Mouse (Mus musculus) layer of hippocampus, adult 2 months (tissue): ENCODE data around the gene Fcrlb. TPM values are rescaled to one million over a fixed set of nuclear protein-coding genes. Genes with fewer than 3 reads are reported as not detected.

Experiments
- DNase-seq, 2 experiments: peaks; one replicate each; pipeline ENCODE4 v3.0.0; 2022; ENCODE audit warnings: low spot score in 2 of 2
- H3K27ac ChIP-seq: fragments of 200-600 bp; 2 replicates; pipeline ENCODE4 v1.8.1; 2022
- H3K4me3 ChIP-seq: fragments of 200-600 bp; 2 replicates; pipeline ENCODE4 v1.8.1; 2022; ENCODE audit warnings: mild to moderate bottlenecking
- CTCF ChIP-seq: fragments of 200-600 bp; conservative IDR thresholded peaks from 2 replicates; pipeline ENCODE4 v1.8.1; 2022; ENCODE audit warnings: antibody characterized with exemption, mild to moderate bottlenecking, moderate library complexity
- total RNA-seq, 2 experiments: library from RNA; stranded (reverse); gene quantifications; 2 replicates each; pipeline ENCODE4 v1.2.3; 2021

The Fcrlb gene
- total RNA-seq, 2 experiments from 2014 or later: 0.28 to 0.47 TPM

DNA sequence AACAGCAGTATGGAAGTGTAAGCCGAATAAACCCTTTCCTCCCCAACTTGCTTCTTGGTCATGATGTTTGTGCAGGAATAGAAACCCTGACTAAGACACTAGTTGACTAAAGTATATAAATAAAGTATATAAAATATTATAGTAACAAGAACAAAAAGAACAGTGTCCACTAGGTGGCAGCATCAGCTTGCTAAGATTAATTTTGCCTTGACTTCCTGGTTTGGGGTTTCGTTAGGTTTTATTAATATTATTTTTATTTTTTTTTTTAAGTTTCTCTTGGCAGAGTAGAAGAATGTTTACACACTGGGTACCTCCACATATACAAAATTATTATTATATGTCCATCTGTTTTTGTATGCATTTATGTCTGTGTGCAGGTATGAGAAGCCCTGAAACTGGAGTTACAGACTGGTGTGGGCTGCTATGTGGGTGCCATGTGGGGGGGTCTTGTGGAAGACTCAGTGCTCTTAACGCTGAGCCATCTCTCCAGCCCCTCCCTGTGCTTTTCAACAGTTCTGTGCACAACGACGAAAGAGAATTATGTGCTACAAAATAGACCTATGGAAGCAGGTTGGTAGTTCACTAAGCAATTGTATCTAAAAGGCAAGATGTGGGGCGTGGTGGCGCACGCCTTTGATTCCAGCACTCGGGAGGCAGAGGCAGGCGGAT, 11.8 kb downstream of the Fcrlb start:
- H3K27ac ChIP-seq: no peak overlapping the region
- peak; percentile 55 to 65 for DNase-seq
- H3K4me3 ChIP-seq: no peak overlapping the region; the same call in 1 of the 2 replicates
- TF ChIP-seq CTCF: peak; percentile 80

GRCm38 (mm10) chr1:170898413-170899075, 14.2 kb downstream of the Fcrlb start:
- DNase-seq: no peak
- Histone ChIP-seq H3K4me3 (no peak overlapping the region), H3K27ac (no peak overlapping the region; the same call in 1 of the 2 replicates)
- TF ChIP-seq CTCF: no peak

GRCm38 (mm10) chr1:170896651-170897281, 16.0 kb downstream of the Fcrlb start:
- no peak for DNase-seq
- no peak overlapping the region; the same call in 1 of the 2 replicates for H3K27ac ChIP-seq
- no peak overlapping the region for H3K4me3 ChIP-seq
- no peak for TF ChIP-seq CTCF

- H3K4me3 ChIP-seq: no peak overlapping the region
- DNase-seq: peak; percentile 17 to 33
- TF ChIP-seq CTCF: peak; percentile 89
Observed at GRCm38 (mm10) chr1:170894603-170895602, 17.8 kb downstream of the Fcrlb start.

GRCm38 (mm10) chr1:170892279-170892678, 20.5 kb downstream of the Fcrlb start:
- Histone ChIP-seq H3K27ac (no peak overlapping the region), H3K4me3 (no peak overlapping the region)
- TF ChIP-seq CTCF: no peak
- DNase-seq: no peak

More at GRCm38 (mm10) chr1:170894603-170895602, 17.8 kb downstream of the Fcrlb start:
- H3K27ac ChIP-seq: no peak overlapping the region

GRCm38 (mm10) chr1:170891646-170892045, 21.1 kb downstream of the Fcrlb start:
- Histone ChIP-seq H3K4me3 (no peak overlapping the region), H3K27ac (no peak overlapping the region)
- no peak for TF ChIP-seq CTCF
- no peak for DNase-seq

DNA sequence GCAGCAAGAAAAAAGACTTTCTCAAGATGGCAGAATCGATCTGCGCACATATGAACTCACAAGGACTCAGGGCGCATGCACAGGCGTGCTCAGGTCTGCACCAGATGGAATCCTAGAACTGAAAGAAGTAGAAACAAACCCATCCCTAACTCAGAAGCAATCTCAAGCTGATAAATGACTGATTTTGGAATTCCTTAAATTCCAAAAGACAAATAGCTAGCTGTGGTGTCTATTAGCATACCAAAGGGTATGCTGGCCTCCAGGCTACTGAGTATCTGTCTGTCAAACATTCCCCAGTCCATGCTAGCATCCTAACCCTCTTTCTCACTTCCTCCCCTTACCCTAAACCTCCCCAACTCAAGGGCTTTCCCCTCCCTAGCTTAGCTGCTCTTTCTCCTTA, 23.4 kb downstream of the Fcrlb start:
- TF ChIP-seq CTCF: no peak
- H3K4me3 ChIP-seq: no peak overlapping the region
- H3K27ac ChIP-seq: no peak overlapping the region
- DNase-seq: no peak

DNA sequence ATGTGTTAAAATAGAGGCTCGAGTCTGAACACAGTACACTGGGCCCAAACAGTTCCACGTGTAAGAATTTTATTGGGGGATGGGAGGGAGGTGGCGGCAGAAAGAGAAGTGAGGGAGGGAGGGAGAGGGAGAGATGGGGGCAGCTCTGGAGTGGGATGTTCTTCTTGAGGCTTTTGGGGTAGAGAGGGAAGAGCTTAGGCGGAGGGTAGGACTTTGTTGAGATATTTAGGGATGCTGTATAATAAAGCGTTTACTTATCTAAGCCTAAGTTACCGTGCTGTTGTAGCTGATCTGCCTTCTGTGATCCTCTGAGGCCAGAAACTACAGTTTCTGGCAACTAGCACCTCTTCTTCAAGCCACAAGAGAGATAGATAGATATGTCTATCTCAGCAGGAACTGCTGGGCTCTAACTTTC, 26.7 kb downstream of the Fcrlb start:
- DNase-seq: no peak
- Histone ChIP-seq H3K27ac (no peak overlapping the region), H3K4me3 (no peak overlapping the region)
- TF ChIP-seq CTCF: no peak

DNA sequence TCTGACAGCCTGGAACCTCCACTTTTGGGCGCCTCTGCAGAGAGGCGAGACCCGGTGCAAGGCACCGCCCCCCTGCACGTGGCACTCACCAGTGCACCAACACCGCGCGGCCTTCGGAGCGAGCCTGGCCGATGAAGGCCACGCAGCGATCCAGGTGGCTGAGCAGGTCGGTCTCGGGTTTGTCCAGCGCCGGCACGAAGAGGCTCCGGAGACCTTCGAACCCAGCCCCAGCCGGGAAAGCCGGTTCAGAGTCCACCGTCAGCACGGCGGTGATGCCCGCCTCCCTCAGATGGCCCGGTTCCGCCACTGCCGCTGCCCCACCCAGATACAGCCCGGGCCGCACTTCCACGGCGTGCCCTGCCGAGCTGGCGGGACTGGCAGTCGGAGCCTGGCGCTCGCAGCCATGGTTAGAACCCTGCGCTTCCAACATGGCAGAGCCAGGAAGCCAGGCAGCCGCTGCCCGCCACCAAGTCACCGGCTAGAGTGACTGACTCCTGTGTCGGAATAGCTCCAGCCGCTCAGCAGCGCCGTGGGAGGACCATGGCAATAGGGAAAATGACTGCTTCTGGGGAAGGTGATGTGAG, 27.7 kb downstream of the Fcrlb start, which contains the start of the genes Gm26620 and Dusp12:
Gene Gm26620, plus strand, starts transcription at position 88 of the 584 bp plus-strand sequence.
Gene Dusp12, minus strand, starts transcription at position 563 of the 584 bp plus-strand sequence.
- TF ChIP-seq CTCF: peak; percentile 87
- peak within 1 kb of the TSS; percentile 90 for H3K27ac ChIP-seq
- DNase-seq: peak; percentile 85 to 93
- H3K4me3 ChIP-seq: peak within 1 kb of the TSS; percentile 89

GRCm38 (mm10) chr1:170884390-170884789, 28.4 kb downstream of the Fcrlb start:
- Histone ChIP-seq H3K27ac (peak overlapping the region; percentile 90; the same call in 1 of the 2 replicates), H3K4me3 (peak overlapping the region; percentile 89)
- no peak for TF ChIP-seq CTCF
- DNase-seq: no peak

- TF ChIP-seq CTCF: no peak
- no peak for DNase-seq
- no peak overlapping the region for H3K27ac ChIP-seq
Observed at GRCm38 (mm10) chr1:170882915-170883485, 29.7 kb downstream of the Fcrlb start.

GRCm38 (mm10) chr1:170876906-170877305, 35.8 kb downstream of the Fcrlb start:
- H3K27ac ChIP-seq: no peak overlapping the region
- DNase-seq: no peak
- no peak for TF ChIP-seq CTCF
- H3K4me3 ChIP-seq: no peak overlapping the region

More at GRCm38 (mm10) chr1:170882915-170883485, 29.7 kb downstream of the Fcrlb start:
- H3K4me3 ChIP-seq: no peak overlapping the region
